Mouse (Mus musculus) ovary, postnatal 14 days (tissue): ENCODE measurements around the gene Arg2.
"Not testable (repeated sequence)": the region's sequence is repeated elsewhere in the genome, so short reads cannot be mapped to it uniquely, and the experiment has no call there.

ENCODE experiments used
- DNase-seq: peaks from one replicate; pipeline ENCODE4 v3.0.0; 2022; ENCODE audit warnings: low spot score

Arg2 gene

GRCm38 (mm10) chr12:79171269-79171995, 40.9 kb downstream of the Arg2 start:
- DNase-seq = no peak

GRCm38 (mm10) chr12:79172019-79172941, 41.7 kb downstream of the Arg2 start, which contains the start of gene Vti1b:
Vti1b (minus strand) TSS chr12:79172667.
- peak; percentile 81 for DNase-seq

- DNase-seq = no peak
These were observed 43.1 kb downstream of the Arg2 start for GRCm38 (mm10) chr12:79173721-79174120.

GRCm38 (mm10) chr12:79175998-79176397, 45.4 kb downstream of the Arg2 start:
- no peak for DNase-seq

GRCm38 (mm10) chr12:79185160-79185559, 54.6 kb downstream of the Arg2 start:
- not testable (repeated sequence) for DNase-seq

- DNase-seq = no peak
These were observed 60.5 kb downstream of the Arg2 start for GRCm38 (mm10) chr12:79190931-79191673.

- DNase-seq = peak; percentile 56
These were observed 61.1 kb downstream of the Arg2 start for GRCm38 (mm10) chr12:79191701-79192100.

- no peak for DNase-seq
These were observed 61.6 kb downstream of the Arg2 start, which contains the start of gene Rdh11 for GRCm38 (mm10) chr12:79192193-79192592. Rdh11 (minus strand) TSS chr12:79192293.

GRCm38 (mm10) chr12:79193441-79193840, 62.9 kb downstream of the Arg2 start:
- peak; percentile 55 for DNase-seq

- DNase-seq = no peak
These were observed 66.5 kb downstream of the Arg2 start for GRCm38 (mm10) chr12:79197105-79197504.

GRCm38 (mm10) chr12:79201882-79202281, 71.3 kb downstream of the Arg2 start:
- no peak for DNase-seq
